Mouse (Mus musculus): ENCODE data around the gene Prmt3. TPM values are rescaled to one million over a fixed set of nuclear protein-coding genes. Genes with fewer than 3 reads are reported as not detected.

The Prmt3 gene
- polyA plus RNA-seq, 2 experiments from 2014 or later: 9.1 to 13.9 TPM

DNA sequence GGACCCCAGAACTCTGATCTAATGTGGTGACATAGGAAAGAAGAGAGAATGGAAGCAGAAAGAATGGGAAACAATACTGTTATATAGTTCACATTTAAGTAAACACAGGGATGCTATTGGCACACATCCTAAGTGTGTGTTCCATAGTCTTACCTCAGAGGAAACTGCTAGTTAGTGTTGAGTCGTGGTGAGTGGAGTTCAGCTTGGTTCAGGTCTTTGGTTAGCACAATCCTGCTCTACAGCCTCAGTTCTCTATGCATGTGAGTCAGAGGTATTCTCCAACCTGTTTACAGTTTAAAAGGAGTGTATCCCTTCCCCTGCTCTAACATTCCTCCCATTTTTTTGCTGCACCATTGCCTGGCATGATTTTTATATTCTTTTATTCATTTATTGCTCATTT is 19.0 kb downstream of the Prmt3 start:
- no peak for ATAC-seq

DNA sequence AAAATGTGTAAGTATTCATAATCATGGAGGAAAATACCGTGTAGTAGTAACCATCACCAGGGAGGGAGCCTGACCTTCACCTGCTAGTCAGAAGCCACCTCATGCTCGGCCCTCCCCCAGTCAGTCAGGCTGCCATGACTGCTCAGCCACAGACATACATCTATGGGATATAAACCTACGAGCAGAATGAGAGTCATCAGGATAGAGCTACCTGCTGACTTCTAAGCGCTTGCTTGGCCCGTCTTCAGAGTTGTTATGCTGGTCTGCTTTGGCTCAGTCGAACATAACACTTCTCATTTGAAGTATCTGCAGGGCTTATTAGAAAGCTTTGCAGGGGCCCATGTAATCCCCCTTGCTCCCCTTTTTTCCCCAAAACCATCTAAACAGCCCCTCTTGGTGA is 25.4 kb downstream of the Prmt3 start:
- no peak for ATAC-seq

DNA sequence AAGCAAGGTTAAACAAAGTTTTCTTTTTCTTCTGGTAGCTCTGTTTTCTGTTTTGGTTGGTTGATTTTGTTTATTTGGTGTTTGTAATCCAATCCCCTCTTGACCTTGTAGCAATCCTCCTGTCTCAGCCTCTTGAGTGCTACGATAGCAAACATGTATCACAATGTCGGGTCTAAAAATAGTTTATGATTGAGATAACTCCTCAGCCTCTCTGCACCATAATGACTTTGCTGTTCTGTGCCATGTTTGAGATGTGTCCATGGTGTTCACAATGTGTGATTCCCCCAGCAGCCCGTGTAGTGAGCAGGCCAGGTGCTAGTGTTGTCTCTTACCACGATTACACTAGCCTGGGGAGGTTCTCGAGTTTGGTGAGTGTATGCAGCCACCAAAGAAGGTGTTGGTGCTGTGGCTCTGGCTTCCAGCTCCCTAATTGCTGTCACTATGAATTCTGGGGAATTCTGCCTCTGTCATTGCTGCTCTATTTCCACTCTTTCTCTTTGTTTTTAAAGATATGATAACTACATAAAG is 26.6 kb downstream of the Prmt3 start:
- ATAC-seq: no peak

DNA sequence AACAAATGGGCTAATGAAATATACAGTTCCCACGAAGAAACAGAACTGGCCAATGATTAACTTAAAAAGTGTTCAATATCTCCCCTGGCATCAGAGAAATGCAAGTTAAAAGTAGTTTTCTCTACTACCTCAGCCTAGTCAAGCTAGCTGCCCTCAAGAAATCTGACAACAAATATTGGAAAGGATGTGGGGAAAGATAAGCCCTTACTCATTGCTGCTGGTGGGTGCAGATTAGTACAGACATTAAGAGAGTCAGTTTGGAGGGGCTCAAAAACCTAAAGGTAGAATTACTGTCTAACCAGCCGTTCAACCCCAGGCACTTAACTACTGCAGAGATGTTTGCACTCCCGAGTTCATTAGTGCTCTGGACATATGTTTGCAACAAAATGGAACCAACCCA is 27.5 kb downstream of the Prmt3 start:
- ATAC-seq: no peak

DNA sequence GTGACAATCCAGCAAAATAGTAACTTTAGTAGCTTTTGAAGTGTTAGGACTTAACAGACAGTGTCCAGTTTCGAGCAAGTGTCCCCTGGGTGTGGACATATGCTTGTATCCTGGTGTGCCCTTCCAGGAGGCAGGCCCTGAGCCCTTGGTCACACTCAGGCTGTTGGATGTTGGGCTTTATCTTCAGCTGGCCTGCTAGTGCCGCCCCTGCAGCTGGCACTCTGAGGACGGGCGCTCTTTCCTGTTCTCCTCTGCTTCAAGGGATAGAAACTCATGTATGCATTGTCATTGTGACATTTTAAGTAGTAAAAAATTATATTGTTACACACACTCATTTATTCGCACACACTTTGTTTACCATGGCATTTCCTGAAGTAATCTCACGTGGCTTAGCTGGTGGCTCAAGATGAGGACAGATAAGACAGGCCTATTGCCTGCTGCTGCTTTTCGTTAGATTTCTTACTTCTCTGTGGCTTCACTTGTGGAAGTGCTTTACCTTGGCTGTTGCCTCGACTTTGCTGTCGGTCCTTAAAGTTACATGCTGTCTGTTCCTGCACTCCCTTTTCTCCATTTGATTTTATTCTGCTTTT is 29.0 kb downstream of the Prmt3 start:
- no peak for ATAC-seq

DNA sequence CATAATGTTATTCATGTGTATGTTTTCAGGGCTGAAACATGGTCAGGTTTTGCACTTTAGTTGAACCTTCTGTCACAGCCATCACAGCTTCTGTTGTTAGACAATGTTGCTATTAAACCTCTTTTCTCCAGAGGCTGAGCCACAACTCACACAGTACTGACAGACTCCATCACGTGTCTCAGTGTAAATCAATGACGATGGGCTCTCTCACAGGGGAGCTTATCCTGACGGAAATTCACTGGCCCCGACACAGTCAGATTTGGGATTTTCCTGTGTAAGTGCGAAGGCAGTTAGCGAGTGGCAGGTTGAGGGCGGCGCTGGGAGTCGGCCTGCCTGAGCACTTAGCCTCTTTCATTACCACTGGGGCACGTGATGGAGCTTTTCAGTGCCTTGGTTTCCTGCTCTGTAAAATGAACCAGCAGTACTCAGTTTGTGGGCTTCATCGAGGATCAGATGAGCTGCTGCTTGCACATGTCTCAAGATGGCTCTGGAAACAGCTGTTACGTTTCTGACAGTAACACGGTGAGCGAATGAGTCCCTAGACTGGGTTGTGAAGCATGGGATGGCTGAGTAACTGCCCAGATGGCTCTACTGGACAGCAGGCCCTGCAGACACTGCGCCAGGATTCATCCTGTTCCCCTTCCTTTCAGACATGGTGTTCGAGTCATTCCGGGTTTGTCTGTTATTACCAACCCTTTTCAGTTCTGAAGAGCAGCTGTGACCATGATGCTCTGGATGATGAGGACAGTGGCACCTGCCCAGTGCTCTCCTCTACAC is 29.9 kb downstream of the Prmt3 start:
- no peak for ATAC-seq

DNA sequence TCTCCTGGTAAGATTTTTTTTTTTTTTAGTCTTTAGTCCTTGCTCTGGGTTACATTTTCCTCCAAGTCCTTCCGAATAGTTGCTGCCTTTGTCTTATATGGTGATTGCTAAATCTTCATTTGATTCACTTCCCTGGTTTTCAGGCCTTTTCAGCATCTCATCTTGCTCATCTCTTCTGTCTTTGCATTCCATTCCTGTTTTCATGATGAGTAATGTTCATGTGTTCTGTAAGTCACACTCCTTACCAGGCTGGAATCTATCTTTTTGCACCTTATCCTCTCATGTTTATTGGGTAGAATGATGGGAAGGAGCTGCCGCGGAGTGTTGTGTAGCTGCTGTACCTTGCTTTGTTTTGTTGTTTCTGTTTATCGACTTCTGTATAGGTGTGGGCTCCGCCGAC is 31.0 kb downstream of the Prmt3 start:
- no peak for ATAC-seq

DNA sequence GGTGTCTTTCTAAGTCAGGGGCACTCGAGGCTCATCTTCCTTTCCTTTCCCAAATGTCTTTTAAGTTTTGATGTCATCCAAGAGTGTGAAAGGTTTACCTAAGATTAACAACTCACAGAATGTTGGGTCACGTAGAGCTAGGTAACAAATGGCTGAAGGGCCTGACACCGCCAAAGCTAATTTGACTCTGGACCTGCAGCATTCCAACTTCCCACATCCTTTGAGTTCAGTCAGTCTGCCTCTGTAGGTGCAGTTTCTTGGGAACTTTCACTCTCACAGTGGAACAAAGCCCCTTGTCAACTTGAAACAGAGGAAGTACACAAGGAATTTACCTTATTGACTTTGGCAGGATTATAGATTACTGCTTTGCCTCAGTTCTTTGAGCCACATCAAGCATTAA is 31.4 kb downstream of the Prmt3 start:
- no peak for ATAC-seq

DNA sequence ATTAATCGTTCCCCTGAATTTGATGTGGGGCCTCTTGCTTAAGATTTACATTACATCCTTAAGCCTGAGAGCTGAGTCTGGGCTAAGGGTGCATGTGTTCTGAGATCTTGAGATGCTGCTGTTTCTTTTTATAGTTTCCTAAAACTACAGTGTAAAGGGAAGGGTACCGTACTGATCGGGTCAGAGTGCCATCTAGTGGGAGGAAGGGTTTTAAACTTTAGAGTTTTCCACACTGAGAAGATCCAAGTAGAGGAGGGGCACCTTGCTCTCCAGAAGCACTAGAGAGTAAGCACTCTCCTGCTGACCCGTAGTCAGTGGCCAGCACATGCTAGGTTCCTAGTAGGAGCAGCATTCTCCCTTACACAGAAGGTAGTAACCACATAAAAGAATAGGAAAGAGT is 33.2 kb downstream of the Prmt3 start:
- no peak for ATAC-seq

DNA sequence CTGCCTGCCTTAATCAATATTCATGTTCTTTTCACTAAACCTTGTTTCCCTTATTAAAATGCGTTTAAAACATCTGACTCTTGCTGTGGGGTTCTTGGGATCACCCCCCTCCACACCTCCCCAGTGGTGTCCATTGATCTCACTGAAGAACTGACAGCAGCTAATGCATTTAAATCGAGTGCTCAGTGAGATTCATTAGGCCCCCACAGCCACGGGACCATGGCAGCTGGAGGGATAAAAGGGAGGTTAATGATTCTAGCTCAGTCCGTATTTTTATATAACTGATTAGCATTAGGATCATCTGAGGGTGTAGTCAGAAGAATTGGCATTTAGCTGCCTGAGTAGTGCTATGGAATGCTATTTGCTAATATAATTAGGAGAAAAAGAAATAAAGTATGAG is 41.2 kb downstream of the Prmt3 start:
- ATAC-seq: no peak

DNA sequence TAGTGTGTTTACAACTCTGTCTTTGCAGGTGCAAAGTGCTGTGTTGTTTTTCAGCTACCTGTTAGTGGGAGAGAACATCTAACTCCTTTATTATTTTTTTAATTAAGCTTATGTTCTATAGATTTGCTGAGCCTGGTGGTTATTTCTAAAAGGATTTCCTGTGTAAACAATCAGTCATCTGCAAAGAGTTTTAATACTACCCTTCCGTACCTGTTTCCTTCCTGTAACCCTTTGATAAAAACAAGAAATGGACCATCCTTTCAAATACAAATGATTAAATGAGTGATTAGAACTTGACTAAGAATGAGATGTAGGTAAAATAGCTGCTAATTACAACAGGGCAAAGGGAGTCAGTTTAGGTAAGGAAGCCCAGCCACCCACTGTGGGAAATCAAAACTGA is 43.2 kb downstream of the Prmt3 start:
- ATAC-seq: peak; percentile 84

DNA sequence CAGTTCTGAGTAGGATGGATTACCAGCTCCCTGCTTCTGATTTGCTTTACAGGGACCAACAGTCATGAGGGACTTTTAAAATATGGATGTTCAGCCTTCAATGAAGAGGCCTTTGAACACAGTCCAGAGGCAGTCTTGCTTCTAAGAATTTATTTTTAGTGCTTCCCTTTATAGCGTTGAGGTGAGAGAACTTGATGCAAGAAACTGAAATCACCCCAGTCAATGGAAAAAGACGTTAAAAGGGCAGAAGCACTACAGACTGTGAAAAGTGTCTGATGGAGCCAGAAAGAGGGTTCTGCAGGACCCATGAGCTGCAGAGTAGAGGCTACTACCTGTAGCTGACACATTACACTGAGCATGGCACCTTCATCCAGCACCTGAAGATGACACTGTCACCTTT is 43.9 kb downstream of the Prmt3 start:
- no peak for ATAC-seq

DNA sequence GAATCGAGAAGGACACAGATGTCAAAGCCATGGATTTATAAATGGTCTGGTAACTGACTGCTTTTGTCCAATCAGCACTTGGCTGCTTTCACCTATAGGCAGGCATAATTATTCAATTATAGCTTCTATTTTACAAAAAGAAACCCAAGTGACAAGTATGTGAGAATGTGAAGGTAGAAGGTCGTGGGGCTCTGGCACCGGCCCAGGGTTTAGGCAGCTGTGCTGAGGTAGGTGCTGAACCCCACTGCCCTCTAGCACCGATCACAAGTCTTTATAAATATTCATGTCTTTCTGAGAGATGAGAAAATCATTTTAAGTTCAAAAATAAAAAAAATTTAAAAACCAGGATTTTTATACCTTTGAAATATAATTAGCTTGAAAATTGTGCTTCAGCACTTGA is 45.4 kb downstream of the Prmt3 start:
- ATAC-seq: no peak

DNA sequence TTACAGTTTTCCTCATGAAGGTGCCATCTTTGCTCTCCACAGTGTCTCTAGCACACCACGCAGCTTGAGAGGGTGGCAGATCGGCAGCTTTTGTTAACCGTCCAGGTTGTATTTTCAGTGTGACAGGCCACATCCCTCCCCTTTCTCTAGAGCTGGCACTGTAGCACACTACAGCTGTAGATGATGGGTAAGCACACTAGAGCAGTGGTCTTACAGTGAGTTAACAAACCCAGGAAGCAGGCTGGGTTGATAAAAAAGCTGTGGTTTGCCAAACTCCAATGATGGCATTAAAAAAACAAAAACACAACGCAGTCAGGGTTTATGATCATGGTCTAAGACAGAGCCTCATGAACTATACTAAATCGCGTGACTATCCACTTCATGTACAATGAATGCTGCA is 45.9 kb downstream of the Prmt3 start:
- ATAC-seq: no peak

DNA sequence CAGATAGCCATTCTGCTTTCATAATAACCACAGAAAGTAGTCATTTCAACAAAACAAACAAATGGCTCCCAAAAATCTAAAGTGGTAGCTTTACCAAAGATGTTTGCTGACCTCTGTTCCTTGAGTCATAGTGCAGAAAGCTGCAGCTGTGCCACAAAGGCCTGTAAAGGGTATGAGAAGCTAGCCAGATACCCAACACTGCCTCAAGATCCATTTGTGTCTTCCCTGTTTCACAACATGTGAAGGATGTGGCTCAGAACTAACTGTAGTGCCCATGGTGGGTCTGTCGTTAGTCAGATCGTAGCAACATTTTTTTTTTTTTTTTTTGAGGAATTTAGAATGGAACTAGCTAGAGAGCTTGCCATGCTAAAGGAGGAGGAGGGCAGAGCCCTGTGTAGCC is 46.4 kb downstream of the Prmt3 start:
- no peak for ATAC-seq

DNA sequence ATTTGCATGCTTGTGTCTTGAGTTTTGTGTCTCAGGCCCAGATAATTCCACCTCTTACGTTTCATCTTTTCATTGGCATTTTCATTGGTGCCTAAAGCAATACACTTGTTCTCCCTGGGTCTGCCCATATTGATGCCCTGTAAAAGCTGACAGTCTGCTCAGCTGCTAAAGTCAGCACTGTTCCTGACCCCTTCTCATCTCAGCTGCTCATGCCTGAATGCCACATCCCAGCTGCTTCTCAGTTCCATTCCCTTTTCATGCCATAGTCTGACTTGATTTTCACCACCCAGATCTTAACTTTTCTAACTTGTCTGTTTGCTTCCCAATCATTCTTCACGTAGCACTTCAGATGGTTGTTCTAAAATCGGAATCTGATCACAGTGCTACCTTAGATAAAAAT is 47.3 kb downstream of the Prmt3 start:
- ATAC-seq: no peak

DNA sequence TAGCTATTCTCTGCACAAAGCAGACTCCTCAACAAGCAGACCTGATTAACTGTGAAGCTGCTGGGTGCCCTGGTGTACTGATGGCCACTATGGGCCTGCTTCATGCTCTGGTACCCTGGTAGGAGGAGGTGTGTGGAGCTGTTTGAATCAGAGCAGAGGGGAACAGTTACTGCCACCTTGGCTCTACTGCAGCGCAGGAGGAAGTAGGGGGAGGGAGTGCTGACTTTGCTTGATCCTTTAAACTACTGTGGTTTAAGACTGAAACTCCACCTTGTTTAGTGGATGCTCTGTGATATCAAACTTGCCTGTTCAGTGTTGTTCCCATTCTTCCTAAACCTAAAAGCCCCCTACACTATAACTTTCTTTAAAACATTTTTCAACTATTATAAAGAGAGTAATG is 49.8 kb downstream of the Prmt3 start:
- peak; percentile 79 for ATAC-seq

DNA sequence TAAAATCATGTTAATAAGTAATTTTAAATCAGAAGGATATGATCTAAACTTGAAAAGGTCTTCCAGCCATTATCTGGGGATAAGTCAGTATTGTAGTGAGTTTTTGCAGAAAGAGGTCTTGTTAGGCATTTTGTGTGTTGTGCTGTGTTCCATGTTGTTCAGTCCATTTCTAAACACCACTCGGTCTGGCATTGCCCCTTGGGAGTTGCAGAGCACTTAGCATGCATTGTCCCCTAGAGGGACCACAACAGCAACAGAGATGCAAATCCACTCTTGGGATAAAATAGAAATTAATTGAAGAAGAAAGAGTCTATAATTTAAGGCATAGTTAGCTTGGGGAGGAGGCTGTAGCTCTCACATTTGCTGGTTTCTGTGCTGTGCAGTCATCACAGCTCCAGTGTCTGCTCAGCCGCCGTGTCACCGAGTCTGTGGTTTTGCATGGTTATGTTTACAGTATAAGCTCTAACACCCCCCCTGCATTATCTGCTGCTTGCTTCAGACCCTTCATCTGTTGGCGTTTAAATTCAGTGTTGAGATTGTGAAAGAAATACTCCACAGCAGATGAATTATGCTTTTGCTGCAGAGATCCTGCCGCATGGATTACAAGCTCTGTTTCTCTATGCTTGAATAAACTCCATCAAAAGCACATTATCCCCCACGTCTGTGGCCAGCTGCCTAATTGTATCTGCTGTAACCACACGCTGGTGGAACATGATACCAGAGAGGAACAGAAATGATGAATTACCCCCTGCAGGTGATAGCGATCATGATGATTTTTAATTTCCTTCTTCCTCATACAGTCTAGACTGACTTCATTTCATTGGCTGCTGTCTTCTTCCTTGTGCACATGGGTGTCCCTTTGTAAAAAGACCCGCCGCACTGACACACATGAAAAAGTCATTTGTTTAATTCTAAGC is 64.5 kb downstream of the Prmt3 start:
- ATAC-seq: no peak

DNA sequence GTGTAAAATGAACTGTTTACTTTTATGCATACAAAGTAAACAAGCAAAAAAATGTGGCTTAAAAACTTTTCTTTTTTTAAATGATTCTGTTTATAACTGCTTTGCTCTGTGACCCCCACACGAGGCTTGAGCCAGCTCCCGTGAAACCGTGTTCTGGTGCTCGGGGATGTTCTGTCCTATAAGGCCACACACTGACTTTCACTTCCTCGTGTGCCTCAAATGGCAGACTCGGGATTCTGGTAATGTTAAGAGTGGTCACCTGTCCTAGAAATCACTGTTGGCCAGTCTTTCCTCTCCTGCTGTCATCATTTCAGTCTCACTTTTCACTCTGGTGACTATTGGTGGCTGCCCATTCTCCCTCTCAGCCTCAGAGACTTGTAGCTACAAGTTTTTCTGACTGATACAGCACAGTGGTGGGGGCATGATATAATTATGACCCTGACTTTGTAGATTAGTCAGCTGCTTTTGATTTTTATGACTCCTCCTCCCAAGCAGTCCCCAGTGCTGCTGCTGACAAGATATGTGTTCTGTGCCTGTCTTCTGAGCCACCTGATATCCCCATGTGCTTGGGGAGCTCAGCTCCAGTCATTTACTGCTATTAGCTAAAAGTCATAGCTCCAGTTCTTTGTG is 65.3 kb downstream of the Prmt3 start:
- ATAC-seq: no peak

DNA sequence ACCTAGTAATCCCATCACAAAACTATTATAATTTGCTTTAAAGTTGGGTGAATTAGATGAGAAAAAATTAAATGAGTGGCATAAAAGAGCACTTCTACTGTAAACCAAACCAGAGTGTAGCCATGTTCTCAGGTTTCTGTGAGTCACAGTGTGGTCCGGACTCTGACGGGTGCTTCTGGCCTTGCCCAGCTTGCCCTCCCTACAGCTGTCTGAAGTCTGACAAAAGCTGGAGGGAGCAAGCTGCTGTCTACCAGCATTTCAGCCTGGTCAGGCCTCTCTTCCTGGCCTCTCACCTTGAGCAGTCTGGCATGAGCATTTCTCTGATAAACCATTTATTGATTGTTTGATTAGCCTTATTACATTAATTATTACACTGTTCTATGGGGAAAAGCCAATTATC is 69.8 kb downstream of the Prmt3 start:
- no peak for ATAC-seq

DNA sequence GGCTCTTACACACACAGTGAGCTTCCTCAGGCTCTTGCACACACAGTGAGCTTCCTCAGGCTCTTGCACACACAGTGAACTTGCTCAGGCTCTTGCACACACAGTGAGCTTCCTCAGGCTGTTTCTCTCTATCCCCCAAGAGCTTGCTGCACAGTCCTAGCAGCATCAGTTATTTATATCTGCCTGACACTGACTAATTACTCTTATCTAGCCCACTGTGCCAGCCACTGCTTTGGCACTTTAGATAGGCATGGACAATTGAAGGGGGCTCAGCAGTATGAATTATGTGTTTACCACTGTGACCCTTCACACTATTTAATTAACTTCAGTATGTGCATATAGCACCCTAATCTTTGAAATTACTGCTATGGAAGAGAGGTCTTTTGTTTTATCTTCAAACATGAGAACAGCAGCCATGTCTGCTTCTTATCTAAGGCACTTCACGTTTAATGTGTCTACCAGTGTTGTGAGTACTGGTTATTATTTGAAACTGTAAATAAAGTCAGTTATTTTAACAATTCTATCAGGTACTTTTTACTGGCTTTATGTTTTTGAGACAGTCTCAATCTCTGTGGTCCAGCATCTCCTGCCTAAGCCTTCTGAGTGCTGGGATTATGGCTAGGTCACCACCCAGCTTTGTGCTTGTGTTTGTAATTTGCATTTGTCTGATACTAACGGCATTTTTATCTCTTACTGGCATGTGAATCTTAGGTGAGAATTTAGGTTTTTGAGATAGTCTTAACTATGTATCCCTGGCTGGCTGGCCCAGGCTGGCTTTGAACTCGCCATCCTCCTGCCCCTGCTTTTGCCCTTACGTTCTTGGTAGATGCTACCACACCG is 75.4 kb downstream of the Prmt3 start:
- no peak for ATAC-seq

DNA sequence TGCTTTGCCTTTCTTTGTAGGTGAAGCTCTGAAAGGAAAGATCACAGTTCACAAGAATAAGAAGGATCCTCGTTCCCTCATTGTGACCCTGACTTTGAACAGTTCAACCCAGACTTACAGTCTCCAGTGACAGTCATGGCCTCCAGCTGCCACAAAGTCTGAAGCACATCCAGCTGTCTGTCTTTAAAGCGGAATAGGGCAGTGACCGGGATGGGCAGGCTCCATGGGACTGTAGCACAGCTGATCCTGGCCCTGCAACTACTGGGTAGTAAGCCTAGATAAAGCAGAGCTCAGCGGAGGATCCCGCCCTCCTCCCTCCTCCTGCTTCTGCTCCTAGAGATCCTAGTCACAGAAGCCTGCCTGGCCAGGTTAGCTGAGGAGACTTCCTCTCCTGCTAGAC is 79.2 kb downstream of the Prmt3 start:
- no peak for ATAC-seq

All from activated CD4-positive, CD25-positive, alpha-beta regulatory T cell, adult 4 months (primary cell).